Mouse (Mus musculus) small intestine, adult 2 months (tissue): Measurements from ENCODE around the gene Borcs5.

Experiments used
- CTCF ChIP-seq: fragments of 200-500 bp; IDR thresholded peaks from 2 replicates; pipeline ENCODE4 v1.5.1; 2012; ENCODE audit warnings: low read depth, mild to moderate bottlenecking, control low read depth, inconsistent platforms, low read length, moderate library complexity, mixed read lengths; ENCODE audit not compliant: insufficient replicate concordance, insufficient read length; ENCODE audit errors: extremely low read depth
- POLR2A ChIP-seq: fragments of 200-500 bp; IDR thresholded peaks from 2 replicates; pipeline ENCODE4 v1.6.1; 2012; ENCODE audit warnings: low read depth, mild to moderate bottlenecking, control low read depth, inconsistent platforms, low read length, moderate library complexity

DNA sequence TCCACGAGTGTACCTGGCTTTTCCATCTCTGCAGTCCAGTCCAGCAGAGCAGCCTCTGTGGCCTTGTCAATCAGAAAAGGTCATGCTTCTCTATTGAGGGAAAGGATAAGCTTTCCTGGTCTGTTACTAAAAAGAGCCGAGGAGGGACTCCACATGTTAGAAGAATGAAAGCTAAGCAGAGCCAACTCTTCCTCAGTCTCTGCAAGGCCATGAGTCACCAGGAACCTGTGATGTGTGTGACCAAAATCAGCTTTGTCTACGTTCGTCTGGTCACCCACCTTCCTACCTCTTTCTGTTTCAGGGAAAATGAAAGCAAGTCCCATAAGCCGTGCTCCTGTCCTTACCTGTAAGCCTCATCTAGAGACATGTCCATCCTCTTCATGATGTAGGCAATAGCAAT, 80.8 kb downstream of the Borcs5 start:
- no peak for TF ChIP-seq CTCF
- no peak for TF ChIP-seq POLR2A
